Mouse (Mus musculus): ENCODE results near the gene Mbd6. TPM values are rescaled to one million over a fixed set of nuclear protein-coding genes. Genes with fewer than 3 reads are reported as not detected.
"Not testable (repeated sequence)": the region's sequence is repeated elsewhere in the genome, so short reads cannot be mapped to it uniquely, and the experiment has no call there.

Gene Mbd6
- polyA plus RNA-seq, 1 experiment from 2014 or later: 13.1 TPM

DNA sequence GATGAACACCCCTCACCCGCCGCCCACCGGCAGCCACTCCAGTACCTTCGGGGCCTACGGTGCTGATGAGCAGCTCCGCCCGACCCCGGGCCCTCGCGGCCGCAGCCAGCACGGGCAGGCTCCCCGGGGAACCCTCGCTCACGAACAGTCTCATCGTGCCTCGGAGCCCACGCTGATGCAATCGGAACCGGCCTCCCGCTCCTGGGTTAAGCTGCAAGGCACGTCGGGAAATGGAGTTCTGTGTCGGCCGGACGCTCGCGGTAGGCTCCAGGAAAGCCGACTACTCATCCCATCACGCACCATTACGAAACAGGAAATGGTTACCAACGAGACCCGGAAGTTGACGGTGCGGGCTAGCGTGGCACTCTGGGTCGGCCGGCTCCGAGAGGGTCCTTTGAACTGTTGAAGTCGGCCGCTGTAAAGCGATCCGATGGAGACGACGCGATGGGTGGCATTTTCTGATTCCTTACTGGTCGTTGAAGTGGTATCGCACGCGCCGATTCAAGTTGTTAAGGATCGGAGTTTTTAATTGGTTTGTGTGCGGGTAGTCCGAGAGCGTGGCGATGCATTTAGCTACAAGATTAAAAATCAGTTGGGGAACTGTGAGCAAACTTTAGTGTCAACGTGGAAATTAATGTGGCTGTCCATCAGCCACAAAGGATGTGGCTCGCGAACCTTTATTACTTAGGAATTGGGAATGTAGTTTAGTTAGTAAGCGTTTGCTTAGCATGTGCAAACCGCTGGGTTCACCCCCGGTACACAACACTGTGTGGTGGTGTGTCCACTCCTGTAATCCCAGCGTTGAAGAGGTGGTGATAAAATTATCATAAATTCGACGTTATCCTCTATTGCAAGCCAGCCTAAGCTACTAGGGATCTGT, 22.9 kb upstream of the Mbd6 start, which contains the start of gene Mars:
Mars (minus strand) TSS at position 311 of the 880 bp plus-strand sequence.
- H3K9me3 ChIP-seq: no peaks in the 10 kb centered on the region
- no peaks in the 10 kb centered on the region for H3K27me3 ChIP-seq (replicated peaks)
- peak within 1 kb of the TSS; percentile 87 for H3K9ac ChIP-seq
- under 1% methylated on average over 65 of the region's 65 CpGs for WGBS
- ATAC-seq: peak; percentile 97
- H3K4me3 ChIP-seq (replicated peaks): peak within 1 kb of the TSS; percentile 75
- peaks cover 8% of the 10 kb centered on the region for H3K4me1 ChIP-seq (replicated peaks)
- peak within 1 kb of the TSS; percentile 62 for H3K27ac ChIP-seq
- H3K36me3 ChIP-seq: peaks cover 24% of the 10 kb centered on the region
- peak within 1 kb of the TSS; percentile 75 for H3K4me2 ChIP-seq (replicated peaks)

- Histone ChIP-seq H3K9ac (peak overlapping the region; percentile 87), H3K27ac (peak overlapping the region; percentile 49; the same call in 1 of the 2 replicates), H3K9me3 (no peaks in the 10 kb centered on the region), H3K4me2 (replicated peaks) (peak overlapping the region; percentile 75), H3K27me3 (replicated peaks) (no peaks in the 10 kb centered on the region), H3K4me3 (replicated peaks) (peak overlapping the region; percentile 75), H3K36me3 (peaks cover 33% of the 10 kb centered on the region), H3K4me1 (replicated peaks) (peaks cover 8% of the 10 kb centered on the region)
- ATAC-seq: peak; percentile 69
- WGBS: 32% methylated on average over 23 of the region's 23 CpGs
These were observed 22.0 kb upstream of the Mbd6 start for GRCm38 (mm10) chr10:127310523-127311475.

GRCm38 (mm10) chr10:127309167-127309566, 20.3 kb upstream of the Mbd6 start:
- ATAC-seq; H3K4me2 ChIP-seq (replicated peaks); H3K4me1 ChIP-seq (replicated peaks); H3K27me3 ChIP-seq (replicated peaks); H3K9ac ChIP-seq; H3K27ac ChIP-seq; H3K9me3 ChIP-seq; H3K4me3 ChIP-seq (replicated peaks): not testable (repeated sequence)
- H3K36me3 ChIP-seq: peaks cover 48% of the 10 kb centered on the region
- WGBS: 84% methylated on average over 3 of the region's 3 CpGs

- Histone ChIP-seq H3K4me2 (replicated peaks) (no peak overlapping the region), H3K27ac (no peak overlapping the region), H3K4me1 (replicated peaks) (no peaks in the 10 kb centered on the region), H3K4me3 (replicated peaks) (no peak overlapping the region), H3K9ac (no peak overlapping the region), H3K36me3 (peaks cover 62% of the 10 kb centered on the region), H3K27me3 (replicated peaks) (no peaks in the 10 kb centered on the region), H3K9me3 (no peaks in the 10 kb centered on the region)
- 95% methylated on average over 11 of the region's 11 CpGs for WGBS
- ATAC-seq: no peak
These were observed 14.3 kb upstream of the Mbd6 start for GRCm38 (mm10) chr10:127303136-127303535.

DNA sequence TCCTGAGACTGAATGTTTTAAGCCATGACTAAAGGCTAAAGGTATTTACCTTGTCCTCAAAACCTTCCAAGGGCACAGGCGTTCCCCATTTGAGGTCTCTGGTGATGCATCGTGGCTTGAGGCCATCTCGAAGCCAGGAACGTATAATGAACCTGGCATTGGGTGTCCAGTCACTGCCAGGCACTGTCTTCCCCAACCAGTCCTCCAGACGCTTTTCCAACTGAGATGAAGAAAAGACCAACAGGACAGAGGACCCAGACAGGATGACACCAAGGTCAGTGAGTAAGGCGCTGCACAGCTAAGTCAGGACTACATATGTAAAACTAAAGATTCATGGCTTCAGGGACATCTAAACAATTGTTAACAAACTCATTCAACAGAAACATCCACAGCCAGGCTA, 11.5 kb upstream of the Mbd6 start:
- no peaks in the 10 kb centered on the region for H3K27me3 ChIP-seq (replicated peaks)
- H3K9me3 ChIP-seq: no peaks in the 10 kb centered on the region
- no peak overlapping the region for H3K27ac ChIP-seq
- ATAC-seq: no peak
- no peak overlapping the region for H3K4me2 ChIP-seq (replicated peaks)
- no peak overlapping the region for H3K9ac ChIP-seq
- no peak overlapping the region for H3K4me3 ChIP-seq (replicated peaks)
- H3K36me3 ChIP-seq: peaks cover 61% of the 10 kb centered on the region
- WGBS: 93% methylated on average over 6 of the region's 6 CpGs
- H3K4me1 ChIP-seq (replicated peaks): no peaks in the 10 kb centered on the region

GRCm38 (mm10) chr10:127297015-127297871, 8.4 kb upstream of the Mbd6 start:
- H3K27ac ChIP-seq: no peak overlapping the region
- H3K36me3 ChIP-seq: peaks cover 58% of the 10 kb centered on the region
- H3K9me3 ChIP-seq: no peaks in the 10 kb centered on the region
- no peak overlapping the region for H3K4me2 ChIP-seq (replicated peaks)
- no peak overlapping the region for H3K9ac ChIP-seq
- peaks cover 5% of the 10 kb centered on the region for H3K4me1 ChIP-seq (replicated peaks)
- H3K4me3 ChIP-seq (replicated peaks): no peak overlapping the region
- WGBS: 90% methylated on average over 16 of the region's 16 CpGs
- no peaks in the 10 kb centered on the region for H3K27me3 ChIP-seq (replicated peaks)
- ATAC-seq: no peak; the same call in 1 of the 2 replicates

DNA sequence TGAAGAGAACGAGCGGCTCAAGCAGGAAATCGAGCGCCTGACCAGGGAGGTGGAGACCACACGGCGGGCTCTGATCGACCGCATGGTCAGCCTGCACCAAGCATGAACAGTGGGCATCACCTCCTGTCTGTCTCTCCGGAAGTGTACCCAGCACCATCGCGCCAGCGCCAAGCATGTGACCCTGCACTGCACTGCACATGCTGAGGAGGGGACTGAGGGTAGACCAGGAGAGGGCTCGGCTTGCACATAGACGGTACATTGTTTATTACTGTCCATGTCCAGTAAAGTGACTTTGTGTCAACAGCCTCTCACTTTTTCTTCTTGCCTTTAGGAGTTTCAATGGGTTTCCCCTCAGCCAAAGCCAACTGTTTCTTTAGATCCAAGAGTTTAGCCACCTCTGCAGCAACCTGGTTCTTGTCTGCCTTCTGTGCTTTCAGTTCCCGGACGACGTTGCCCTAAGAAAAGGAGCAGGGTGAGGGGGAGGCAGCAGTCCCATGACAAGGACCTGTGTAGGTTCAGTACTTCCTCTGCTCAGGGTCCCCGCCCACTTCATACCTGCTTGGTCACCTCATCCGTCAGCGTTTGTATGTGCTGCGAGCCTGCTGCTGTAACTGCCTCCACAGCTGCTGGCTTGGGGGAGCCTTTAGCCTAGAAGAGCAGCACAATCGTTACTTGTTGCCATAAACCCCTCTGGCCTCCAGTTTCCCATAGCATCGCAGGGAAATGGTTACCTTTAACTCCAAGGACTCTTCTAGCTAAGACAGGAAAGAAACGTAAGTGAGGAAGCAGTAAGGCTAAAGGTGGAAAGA, 7.4 kb upstream of the Mbd6 start:
- H3K4me3 ChIP-seq (replicated peaks): no peak overlapping the region
- no peak overlapping the region for H3K27ac ChIP-seq
- no peaks in the 10 kb centered on the region for H3K9me3 ChIP-seq
- 83% methylated on average over 24 of the region's 24 CpGs for WGBS
- no peak overlapping the region for H3K9ac ChIP-seq
- no peaks in the 10 kb centered on the region for H3K27me3 ChIP-seq (replicated peaks)
- peaks cover 53% of the 10 kb centered on the region for H3K36me3 ChIP-seq
- no peak overlapping the region for H3K4me2 ChIP-seq (replicated peaks)
- ATAC-seq: no peak
- peaks cover 12% of the 10 kb centered on the region for H3K4me1 ChIP-seq (replicated peaks)

GRCm38 (mm10) chr10:127294895-127295510, 6.2 kb upstream of the Mbd6 start:
- WGBS: 88% methylated on average over 10 of the region's 10 CpGs
- Histone ChIP-seq H3K27ac (no peak overlapping the region), H3K4me1 (replicated peaks) (peaks cover 12% of the 10 kb centered on the region), H3K36me3 (peaks cover 53% of the 10 kb centered on the region), H3K4me2 (replicated peaks) (no peak overlapping the region), H3K9me3 (no peaks in the 10 kb centered on the region), H3K4me3 (replicated peaks) (no peak overlapping the region), H3K27me3 (replicated peaks) (no peaks in the 10 kb centered on the region), H3K9ac (no peak overlapping the region)
- ATAC-seq: no peak

DNA sequence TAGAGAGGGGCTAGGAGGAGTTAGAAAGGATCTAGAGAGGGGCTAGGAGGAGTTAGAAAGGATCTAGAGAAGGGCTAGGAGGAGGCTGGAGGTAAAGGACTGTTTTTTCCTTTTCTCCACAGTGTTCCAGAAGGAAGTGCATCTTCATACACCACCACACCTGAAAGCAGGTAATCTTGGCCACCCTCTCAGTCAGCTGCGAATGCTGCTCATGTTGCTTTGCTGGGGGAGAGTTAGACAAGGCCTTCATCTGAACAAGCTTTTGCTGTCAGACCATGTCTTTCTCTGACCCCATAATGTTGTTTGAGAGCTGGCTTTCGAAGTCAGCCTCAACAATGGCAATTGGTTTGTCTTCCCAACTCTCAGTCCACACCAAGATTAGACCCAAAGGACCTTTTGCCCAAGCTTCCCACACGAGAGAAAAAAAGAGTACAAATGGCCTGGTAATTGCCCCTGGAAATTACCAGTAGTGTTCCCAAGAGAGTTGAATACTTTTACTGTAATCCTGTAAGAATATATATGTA, 4.8 kb upstream of the Mbd6 start:
- Histone ChIP-seq H3K4me3 (replicated peaks) (no peak overlapping the region), H3K4me1 (replicated peaks) (peaks cover 16% of the 10 kb centered on the region), H3K36me3 (peaks cover 46% of the 10 kb centered on the region), H3K9me3 (no peaks in the 10 kb centered on the region), H3K4me2 (replicated peaks) (no peak overlapping the region), H3K27ac (no peak overlapping the region), H3K9ac (no peak overlapping the region), H3K27me3 (replicated peaks) (no peaks in the 10 kb centered on the region)
- 83% methylated on average over 3 of the region's 3 CpGs for WGBS
- no peak for ATAC-seq

DNA sequence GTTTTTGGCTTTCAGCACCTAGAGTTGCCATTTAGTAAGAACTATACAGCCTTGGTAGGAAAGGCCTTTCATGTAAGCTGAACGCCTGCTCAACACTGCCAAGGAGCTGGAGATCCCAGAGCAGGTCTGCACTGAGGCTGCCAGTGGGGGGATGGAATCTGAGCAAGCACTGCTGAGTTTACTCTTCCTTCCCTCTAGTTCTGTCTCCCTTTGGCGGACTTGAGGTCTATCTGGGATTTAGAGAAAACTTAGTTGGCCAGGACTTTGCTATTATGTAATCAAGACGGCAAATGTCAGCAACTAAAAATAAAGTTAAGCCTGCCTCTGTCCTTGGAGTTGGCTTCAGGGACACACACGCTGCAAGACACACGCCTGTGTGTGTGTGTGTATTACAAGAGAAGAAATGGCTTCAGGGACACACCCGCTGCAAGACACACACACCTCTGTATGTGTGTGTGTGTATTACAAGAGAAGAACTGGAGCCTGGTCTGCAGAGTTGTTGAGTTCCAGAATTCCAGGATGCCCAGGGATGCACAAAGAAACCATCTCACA, 4.2 kb upstream of the Mbd6 start:
- H3K9ac ChIP-seq: no peak overlapping the region
- no peak overlapping the region for H3K27ac ChIP-seq
- 83% methylated on average over 6 of the region's 6 CpGs for WGBS
- peaks cover 16% of the 10 kb centered on the region for H3K4me1 ChIP-seq (replicated peaks)
- peaks cover 46% of the 10 kb centered on the region for H3K36me3 ChIP-seq
- peak overlapping the region; percentile 78 for H3K4me2 ChIP-seq (replicated peaks)
- ATAC-seq: no peak
- no peaks in the 10 kb centered on the region for H3K9me3 ChIP-seq
- no peaks in the 10 kb centered on the region for H3K27me3 ChIP-seq (replicated peaks)
- H3K4me3 ChIP-seq (replicated peaks): no peak overlapping the region
